Mouse (Mus musculus) monocyte, adult 5-6 weeks (primary cell): ENCODE measurements around the gene Arhgef19. TPM values are rescaled to one million over a fixed set of nuclear protein-coding genes. Genes with fewer than 3 reads are reported as not detected.

ENCODE experiments used
- ATAC-seq: fragments of 153-309, 156-312 bp; replicated peaks from 2 replicates; pipeline ENCODE4 v1.8.0; 2017; ENCODE audit warnings: mild to moderate bottlenecking; ENCODE audit not compliant: low TSS enrichment, insufficient number of reproducible peaks, severe bottlenecking, poor library complexity, low FRiP score
- total RNA-seq: library from RNA; stranded (forward); fragments of 200-1000, 200-491, 200-594 nt; gene quantifications from 3 replicates; pipeline ENCODE4 v1.2.3, GENCODE M21; 2017

Gene Arhgef19
- total RNA-seq, 1 experiment from 2014 or later: not detected

DNA sequence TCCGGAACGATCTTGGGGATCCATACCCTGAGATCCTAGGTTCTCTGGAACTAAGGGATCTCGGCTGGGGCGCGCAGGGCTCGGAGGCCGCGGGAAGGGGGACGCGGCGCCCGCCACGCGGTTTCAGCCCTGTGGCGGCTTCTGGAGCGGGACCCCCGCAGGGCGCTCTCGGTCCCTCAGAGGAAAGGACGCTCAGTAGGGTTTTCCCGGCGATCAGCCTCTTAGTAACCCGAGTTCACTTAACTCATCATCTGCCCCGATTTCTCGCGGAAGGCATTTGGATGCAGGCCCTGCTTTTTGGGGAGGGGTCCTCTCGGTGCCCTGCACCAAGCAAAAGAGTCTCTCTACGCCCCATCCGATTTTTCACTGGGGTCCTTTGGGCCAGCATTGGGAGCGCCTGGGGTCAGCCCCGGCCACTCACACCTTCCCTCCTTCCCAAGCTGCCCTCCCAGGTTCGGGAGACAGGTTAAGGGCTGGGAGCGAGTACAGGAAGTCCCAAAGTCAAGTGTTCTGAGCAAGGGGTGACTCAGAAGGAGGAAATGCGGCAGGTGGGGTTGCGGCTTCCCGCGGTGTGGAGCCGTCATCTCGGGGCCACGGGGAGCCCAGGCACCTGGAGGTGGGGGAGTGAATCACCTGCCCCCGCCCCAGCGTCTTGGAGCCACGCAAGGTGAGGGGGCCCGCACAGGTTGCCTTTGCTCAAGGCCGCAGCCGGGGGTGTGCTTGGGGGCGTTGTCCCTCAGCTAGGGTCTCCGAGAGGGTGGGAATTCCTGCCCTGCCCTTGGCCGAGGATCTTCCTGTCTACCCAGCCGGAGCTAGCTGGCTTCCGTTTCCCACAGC lies 62.5 kb downstream of the Arhgef19 start:
- no peak for ATAC-seq

DNA sequence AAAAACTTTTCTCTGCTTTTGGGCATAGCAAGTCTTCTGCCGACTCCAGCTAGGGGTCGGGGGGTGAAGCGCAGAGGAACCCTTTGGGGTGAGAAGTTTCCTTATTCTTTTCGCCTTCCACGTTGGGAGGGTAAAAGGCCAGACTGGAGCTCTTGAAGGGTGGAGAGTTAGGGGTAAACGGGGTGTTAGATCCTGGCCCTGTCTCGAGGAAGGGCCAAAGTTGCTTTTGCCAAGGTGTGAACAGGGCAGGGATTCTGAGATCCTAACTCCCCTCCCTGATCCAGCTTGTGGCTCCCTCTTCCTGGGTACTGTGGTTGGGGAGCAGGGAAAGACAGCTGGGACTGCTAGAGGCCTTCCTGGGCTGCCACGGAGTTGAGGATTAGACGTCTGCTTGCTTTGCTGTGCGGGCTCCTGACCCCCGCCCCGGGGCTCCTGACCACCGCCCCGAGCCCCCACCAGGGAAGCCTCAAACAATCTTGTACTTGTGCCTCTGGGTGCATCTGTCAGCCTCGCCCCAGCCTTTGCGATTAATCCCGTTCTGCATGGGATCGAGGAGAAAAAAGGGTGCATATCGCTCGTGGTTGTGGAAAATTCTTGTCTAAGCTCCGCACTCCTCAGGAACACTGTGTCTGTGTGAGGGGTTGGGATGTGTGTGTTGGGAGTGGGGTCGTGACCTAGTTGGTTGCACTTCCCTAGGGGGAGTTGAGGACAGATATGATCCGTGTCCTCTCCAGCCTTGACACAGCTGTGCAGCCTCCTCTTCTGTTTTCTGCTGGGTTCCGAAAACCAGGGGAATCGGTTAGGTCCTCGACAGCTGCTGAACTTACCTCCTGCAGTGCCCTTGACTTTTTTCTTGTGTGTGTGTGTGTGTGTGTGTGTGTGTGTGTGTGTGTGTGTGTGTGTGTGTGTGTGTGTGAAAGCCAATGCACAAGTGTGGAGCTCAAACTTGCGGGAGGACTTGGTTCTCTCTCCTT lies 63.4 kb downstream of the Arhgef19 start:
- no peak for ATAC-seq

DNA sequence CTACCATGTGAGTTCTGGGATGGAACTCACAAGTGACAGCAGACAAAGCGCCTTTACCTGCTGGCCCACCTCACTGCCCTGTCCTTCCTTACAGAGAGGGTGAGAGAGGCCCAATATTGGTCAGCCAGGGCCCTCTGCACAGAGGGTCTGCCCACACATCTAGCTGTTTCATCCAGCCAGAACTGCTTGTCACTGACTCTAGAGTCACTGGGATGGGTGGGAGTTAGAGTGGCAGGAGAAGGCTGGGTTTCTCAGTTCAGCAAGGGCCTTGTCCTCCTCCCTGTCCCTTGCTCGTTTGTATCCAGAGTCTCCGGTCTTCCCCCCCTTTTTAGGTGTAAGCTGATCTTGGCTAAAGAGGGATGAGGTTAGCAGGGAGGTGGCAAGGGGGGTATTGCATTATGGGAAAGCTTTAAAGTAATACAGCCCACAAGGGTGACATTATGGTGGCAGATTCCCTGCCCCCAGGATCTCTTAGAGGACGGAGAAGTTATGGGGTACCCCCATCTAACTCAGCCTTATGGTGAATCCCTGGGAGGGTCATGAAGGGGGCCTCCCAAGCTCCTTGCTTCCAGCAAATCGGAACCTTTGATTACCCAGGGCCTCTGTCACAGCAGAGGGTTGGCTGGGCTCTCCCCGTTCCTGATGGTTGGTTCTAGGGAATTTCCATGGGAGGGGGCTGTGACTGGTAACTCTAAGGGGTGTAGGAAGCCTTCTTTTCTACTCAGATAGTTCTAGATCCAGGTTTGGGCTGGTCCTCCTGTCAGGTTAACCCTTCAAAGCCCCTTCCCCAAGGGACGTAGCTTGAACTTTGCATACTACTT lies 64.3 kb downstream of the Arhgef19 start:
- no peak for ATAC-seq

DNA sequence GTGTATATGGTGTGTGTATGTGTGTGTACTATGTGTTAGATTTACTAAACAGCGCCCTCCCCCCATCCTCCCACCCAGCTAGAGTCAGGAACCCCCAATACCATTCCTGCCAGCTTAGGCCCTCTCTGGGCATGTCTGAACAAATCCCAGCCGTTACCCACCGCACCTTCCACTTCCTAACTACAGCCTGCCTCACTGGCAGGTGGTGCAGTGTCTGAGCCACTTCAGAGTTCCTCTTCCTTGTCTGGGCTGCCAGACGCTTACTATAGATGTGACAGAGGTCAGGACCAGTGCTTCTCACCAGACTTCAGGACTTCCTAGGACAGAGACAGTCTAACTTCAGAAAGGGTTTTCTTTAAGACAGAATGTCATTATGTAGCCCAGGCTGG lies 64.9 kb downstream of the Arhgef19 start:
- ATAC-seq: no peak

DNA sequence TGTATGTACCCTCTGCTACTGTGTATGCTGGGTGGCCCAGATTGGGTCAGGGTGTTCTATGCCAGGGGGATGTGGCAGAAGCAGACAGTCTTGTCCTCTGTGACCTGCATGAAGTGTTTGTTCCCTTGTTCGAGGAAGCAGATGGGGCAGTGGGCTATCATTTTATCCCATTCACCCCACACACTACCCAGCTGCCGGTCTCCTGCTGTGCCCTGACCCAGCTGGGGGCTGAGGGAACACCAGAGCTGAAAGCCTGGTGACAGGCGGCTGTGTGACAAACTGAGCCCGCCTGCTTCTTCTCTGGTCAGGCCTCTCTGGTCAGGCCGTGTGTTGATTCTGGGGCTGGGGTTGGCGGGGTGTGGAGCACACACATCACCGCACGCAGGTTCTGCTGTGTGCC lies 66.8 kb downstream of the Arhgef19 start:
- ATAC-seq: no peak

Other genes with a start within 250 kb of the Arhgef19 start
- not detected in 3 replicates for gene Mfap2, start 229.1 kb upstream of the Arhgef19 start, total RNA-seq
- 4.8 to 12.1 TPM (median 8.5 TPM) in 3 replicates for gene Crocc, start 178.9 kb upstream of the Arhgef19 start, total RNA-seq
- 103 to 149 TPM (median 111 TPM) in 3 replicates for gene Necap2, start 161.1 kb upstream of the Arhgef19 start, total RNA-seq
- not detected in 3 replicates for gene Spata21, start 151.2 kb upstream of the Arhgef19 start, total RNA-seq
- 35.3 to 47.0 TPM (median 43.5 TPM) in 3 replicates for gene Szrd1, start 99.7 kb upstream of the Arhgef19 start, total RNA-seq
- 5.0 to 11.5 TPM (median 5.5 TPM) in 3 replicates for gene Fbxo42, start 91.6 kb upstream of the Arhgef19 start, total RNA-seq
- 0.38 to 2.7 TPM in 2 of 3 replicates, not detected in the other for gene Rsg1, start 25.5 kb upstream of the Arhgef19 start, total RNA-seq
- gene Epha2, start 61.7 kb downstream of the Arhgef19 start, total RNA-seq: not detected in 3 replicates
- not detected in 3 replicates for gene Fam131c, start 128.7 kb downstream of the Arhgef19 start, total RNA-seq
- not detected in 3 replicates for gene Clcnka, start 159.2 kb downstream of the Arhgef19 start, total RNA-seq
- gene Clcnkb, start 176.5 kb downstream of the Arhgef19 start, total RNA-seq: not detected in 3 replicates
- 0.64 TPM in 1 of 3 replicates, not detected in the others for gene Hspb7, start 181.3 kb downstream of the Arhgef19 start, total RNA-seq
- gene Srarp, start 196.6 kb downstream of the Arhgef19 start, total RNA-seq: not detected in 3 replicates
- gene Zbtb17, start 205.2 kb downstream of the Arhgef19 start, total RNA-seq: 21.7 to 33.8 TPM (median 27.3 TPM) in 3 replicates